Mouse (Mus musculus) lung, postnatal 14 days (tissue): Measurements from ENCODE around the gene Ints3.
A peak's percentile ranks its signal among the peaks of the same experiment; 100 is the strongest.

Source experiments
- DNase-seq: peaks from one replicate; pipeline ENCODE4 v3.0.0; 2021

Ints3 gene

DNA sequence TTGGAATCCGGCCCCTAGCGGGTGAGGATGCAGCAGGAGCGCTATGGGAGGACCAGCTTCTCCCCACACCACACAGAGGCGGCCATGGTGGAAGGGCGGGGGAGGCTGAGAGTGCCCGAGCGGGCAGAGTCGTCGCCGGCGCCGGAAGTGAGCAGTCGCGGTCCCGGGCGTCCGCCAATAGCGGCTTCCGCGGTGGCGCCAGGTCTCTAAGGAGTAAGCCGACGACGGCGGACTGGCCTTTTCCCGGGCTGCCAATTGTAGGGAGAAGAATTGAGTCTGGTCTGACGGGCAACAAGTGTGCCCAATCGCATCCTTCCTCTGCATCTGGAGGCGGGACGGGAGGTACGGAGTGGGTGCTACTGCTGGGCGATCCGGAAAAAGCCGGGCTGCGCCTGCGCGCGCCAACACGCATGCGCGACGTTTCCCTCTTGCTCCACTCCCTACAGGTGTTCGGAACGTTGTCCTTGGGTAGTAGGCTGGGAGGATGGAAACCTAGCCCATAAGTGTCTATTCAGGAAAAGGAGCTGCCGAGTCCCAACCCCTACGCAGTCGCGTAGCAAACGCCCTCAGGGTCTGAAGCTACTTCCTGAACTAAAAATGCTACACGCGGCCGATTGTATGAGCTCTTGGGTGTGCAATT is at the start of gene Ints3:
Ints3 (minus strand) TSS at position 242 of the 640 bp plus-strand sequence.
- peak; percentile 100 for DNase-seq

DNA sequence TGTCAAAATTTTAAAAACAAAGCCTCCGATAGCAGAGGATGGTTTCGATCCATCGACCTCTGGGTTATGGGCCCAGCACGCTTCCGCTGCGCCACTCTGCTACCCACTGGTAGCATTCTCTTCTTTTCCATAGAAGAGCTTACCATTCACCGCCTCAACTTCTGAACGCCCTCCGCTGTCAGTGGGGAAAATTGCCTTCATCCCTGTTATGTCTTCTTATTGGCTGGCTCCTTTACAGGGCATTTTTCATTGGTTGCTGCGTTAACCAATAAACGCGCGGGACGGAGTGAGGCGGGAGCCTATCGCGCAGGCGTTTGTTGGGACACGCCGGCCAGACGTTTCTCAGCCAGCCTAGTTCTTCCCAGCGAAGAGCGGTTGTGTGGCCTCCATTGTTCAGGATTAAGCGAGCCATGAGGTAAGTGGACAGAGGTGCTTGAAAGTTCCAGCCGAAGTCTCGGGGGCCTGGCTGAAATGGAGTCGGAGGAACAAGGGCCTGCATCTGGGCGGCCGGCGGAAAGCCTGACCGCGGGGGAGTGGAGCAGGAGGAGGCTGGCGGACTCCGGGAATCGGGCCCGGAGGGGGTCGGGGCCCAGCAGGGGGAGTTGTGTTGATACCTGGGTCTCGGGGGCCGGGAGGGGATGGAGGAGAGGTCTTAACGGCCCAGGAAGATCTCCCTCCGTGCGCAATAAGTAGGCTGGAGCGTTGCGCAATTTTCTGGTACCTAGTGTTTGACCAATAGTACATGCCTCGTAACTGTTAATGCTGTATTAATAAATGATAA is 42.6 kb upstream of the Ints3 start, which contains the start of gene Ilf2:
Ilf2 (plus strand) TSS at position 296 of the 781 bp plus-strand sequence.
- peak; percentile 96 for DNase-seq

DNA sequence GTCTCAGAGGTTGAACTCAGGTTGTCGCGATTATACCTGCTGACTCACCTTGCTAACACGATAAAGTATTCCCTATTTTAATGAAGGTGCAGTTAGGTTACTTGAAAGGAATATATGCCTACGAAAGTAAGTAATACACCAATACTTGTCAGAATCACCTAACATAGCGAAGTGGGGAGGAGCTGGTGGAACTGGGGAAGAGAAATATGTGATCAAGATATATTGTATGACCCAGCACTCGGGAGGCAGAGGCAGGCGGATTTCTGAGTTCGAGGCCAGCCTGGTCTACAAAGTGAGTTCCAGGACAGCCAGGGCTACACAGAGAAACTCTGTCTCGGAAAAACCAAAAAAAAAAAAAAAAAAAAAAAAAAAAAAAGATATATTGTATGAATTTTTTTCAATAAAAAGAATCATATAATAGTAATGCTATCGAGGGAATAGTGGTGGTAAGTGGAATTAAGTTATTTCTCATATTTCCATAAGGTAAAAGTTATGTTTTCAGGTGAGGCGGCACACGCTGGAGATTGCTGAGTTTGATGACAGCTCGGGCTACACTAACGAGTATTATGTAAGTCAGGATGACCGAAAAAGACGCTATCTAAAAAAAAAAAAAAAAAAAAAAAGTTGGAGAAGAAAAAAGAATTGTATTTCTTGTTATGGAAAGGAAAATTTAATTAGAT is 41.9 kb upstream of the Ints3 start:
- no peak for DNase-seq

DNA sequence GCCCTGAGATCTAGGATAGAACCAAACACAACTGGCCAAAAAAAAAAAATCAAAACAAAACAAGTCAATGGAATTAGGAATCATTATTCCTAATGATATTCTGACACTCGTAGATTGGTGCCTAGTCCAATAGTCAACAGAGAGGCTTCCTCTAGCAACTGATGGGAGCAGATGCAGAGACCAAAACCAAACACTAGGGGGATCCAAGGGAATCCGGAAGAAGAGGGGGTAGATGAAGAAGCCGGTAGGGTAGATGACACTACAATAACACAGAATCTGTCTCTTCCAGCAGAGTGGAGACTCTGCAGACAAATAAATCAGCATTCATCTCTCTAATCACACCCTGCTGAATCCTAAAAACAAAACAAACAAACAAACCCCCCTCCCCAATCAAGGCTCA is 38.8 kb upstream of the Ints3 start:
- DNase-seq = peak; percentile 71

DNA sequence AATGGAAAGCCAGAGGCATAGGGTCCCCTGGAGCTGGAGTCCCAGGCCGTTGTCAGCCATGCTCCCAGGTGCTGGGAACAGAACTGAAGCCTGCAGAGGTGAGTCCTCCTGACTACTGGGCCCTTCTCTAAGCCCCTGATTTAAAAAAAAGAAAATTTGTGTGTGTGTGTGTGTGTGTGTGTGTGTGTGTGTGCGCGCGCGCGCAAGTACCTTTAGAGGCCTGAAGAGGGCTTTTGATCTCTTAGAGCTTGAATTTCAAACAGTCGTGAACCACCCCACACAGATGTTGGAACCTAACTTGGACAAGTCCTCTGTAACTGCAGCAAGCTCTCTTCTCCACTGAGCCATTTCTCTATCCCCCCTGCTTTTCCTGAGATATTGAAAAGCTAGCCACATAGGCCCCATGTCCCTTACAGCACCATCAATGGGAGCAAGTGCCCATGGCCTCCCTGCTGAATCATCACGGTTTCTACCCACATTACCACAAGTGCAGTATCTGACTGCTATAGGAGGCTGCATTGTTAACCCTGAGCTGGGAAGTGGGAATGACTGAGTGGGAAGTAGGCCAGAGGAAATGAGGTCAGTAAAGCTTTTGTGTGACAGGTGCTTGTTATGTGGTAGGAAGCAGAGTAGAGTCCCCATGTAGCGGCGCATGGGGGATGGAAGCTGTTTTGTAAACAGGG is 34.3 kb upstream of the Ints3 start:
- DNase-seq = no peak

DNA sequence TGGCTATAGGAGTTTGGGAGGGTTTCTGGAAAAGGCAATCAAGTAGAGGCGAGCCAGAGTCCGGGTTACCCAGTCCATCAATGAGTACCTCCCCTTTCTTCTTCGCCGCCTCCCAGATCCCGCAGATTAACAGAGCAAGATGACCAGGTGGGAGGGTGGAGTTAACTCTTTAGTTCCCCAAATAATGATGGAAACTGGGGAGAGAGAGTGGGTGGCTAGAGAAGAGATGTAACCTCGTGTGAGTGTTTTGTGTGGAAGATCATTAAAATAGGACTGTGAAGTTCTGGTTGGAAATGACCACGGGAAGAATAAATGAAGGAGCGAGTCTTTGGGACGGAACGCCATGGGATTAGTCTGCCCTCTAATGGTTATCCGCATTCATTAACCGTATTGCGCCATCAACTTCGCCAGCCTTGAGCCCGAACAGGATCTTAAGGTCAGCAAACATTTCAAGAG is 32.9 kb upstream of the Ints3 start:
- DNase-seq = peak; percentile 75

DNA sequence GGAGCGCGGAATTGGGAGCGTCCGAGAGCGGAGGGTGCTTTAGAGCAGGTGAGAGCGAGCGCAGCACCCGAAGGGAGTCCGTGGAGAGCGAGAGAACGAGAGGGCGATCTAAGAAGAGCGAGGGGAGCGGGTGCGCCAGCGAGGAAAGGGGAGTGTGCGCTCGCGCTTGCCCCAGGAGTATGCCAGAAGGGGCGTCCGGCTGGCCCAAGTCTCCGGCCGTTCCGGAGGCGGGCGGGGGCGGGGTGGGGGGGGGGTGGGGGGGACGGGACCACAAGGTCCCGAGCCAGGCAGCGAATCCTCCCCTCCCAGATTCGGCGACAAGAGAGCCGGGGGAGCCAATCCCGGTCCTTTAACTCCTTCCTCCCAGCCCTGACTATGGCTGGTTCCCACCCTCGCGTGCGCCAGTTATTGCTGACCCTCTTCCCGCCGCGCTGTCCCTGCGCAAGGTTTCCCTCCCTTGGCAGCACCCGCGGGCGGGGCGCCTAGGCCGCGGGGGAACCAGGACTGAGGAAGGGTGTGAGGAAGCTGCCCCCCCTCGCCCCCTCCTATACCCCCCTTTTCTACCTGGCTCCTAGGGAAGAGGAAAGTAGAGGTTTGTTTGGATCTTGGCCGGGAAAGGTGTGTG is 32.4 kb upstream of the Ints3 start, which contains the start of gene Npr1:
Npr1 (minus strand) TSS at position 181 of the 625 bp plus-strand sequence.
- DNase-seq = peak; percentile 65

DNA sequence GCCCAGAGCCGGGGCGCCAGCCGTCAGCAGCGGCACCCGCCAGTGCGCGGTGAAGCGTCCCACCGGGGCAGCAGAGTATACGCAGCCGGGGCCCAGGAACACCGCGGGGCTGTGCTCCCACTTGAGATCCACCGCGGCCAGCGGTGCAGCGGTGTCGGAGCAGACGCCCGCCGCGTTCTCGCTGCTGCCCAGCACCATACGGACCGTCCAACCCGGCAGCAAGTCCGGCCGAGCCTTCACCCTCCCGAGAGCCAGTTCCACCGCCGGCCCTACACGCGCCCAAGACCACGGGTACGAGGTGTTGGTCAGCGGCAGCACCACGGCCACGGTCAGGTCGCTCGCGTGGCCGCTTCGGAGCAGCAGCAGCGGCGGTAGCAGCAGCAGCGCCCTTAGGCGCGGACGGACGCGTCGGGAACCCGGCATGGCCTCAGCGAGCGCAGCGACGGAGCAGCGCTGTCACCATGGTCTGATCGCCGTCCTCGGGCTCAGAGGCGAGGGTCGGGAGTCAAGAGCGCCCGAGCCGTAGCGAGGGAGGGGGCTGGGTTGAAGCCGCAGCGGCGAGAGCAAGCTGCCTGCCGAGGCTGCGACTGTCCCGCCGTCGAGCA is 31.8 kb upstream of the Ints3 start:
- peak; percentile 39 for DNase-seq

DNA sequence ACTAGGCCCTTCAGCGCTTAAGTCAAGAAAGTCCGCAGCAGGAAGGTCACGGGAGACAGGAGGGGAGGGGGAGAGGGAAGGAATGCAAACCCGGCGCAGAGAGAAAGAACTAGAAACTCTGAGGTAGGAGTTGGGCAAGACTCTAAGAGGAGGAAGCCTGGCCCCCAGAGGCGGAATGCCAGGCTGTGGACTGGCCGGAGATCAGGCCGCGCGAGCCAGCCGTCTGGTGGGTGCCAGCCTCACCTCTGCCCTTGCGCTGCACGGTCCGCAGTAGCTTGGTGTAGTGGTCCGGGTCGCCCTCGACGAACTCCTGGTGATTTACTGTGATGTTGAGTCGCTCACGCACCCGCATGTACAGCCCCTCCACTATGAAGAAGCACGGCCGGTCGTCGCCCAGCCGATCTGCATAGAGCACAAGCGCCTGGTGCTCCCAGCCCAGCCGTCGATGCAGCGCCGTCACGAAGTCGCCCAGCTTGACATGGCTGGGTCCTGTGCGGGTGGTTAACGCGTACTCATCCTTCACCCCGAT is 31.2 kb upstream of the Ints3 start:
- peak; percentile 67 for DNase-seq

DNA sequence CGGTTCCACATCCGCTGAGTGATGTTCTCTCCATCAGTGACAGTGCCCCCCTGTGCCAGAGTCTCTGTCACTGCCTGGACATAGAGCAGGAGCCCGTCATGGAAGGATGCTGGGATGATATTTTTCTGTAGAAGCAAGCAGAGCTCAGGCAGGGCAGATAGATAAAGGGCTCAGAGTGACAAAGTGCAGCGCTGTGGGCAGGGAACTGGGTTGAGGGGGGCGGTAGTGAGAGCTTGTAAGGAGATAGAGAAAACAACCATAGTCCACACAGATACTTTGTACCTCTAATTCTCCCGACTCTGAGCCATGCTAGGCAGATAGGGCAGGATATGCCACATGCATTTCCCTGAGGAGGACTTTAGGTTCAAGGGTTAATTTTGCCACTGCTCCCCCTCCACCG is 29.2 kb upstream of the Ints3 start:
- no peak for DNase-seq

DNA sequence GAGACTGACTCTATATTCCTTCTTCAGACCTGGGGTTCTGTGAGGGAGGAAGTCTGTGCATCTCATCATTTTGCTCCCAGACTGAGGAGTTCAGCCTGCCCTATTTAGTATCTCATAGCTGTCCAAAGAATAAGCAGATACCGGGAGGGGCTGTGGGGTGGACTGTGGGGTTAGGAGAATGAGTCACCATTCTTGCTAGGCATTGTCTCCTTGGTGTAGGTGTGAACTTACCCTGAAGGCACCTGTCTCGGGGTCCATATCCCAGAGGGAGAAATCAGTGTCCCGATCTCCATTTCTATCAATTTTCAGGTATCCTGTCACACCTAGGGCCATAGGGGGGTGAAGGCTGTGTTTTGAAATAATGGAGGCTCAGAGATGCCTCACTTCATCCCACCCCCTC is 28.5 kb upstream of the Ints3 start:
- DNase-seq = no peak

DNA sequence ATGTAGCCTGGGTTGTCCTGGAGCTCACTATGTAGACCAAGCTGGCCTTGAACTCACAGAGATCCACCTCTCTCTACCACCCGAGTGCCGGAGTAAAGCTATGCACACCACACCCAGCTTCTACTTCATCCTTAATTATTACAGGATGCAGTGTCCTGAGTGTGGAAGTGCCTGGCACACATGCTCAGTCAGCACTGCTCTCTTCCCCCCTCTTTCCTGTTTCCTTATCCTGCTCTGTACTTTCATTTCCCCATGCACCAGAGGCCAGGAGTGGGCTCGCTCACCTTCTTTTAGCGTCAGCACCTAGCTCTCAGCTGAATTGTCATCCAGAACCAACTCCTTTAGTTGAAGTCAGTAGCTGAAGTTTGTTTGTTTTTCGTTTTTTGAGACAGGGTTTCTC is 26.9 kb upstream of the Ints3 start:
- DNase-seq = no peak

DNA sequence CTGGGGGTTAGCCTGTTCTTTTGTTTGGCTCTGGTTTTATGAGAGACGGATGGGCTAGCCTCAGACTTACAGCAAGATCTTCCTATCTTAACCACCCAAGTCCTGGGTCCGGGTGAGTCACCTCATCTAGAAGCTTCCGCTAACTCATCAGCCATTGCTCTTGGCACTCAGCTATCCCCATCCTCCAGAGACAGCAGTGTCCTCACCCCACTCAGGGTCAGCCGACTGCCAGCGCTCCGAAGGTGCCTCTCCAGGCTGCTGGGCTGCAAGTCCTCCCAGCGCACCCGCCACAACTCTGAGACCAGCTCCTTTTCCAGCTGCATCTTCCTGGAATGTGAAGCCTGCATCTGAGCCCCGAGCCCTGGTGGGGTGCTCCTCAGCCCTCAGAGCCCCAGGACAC is 26.3 kb upstream of the Ints3 start:
- no peak for DNase-seq

DNA sequence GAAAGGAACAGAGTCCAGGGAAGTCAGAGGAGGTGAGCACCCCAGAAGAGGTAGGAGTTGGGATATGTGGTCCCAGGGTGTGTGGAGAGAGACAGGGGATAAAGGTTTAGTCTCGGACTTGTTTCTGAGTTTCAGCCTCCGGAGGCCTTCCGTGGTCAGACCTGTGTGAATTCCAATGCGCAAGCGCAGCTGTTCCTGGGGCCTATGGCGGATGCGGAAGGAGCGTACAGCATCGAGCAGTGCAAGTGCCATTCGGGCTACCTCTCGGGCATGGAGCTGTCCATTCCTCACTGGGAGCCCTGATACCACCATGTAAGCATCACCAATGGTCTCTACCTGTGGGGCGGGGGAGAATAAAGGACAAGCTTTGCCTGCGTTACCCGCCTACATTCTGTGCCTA is 21.5 kb upstream of the Ints3 start:
- no peak for DNase-seq

DNA sequence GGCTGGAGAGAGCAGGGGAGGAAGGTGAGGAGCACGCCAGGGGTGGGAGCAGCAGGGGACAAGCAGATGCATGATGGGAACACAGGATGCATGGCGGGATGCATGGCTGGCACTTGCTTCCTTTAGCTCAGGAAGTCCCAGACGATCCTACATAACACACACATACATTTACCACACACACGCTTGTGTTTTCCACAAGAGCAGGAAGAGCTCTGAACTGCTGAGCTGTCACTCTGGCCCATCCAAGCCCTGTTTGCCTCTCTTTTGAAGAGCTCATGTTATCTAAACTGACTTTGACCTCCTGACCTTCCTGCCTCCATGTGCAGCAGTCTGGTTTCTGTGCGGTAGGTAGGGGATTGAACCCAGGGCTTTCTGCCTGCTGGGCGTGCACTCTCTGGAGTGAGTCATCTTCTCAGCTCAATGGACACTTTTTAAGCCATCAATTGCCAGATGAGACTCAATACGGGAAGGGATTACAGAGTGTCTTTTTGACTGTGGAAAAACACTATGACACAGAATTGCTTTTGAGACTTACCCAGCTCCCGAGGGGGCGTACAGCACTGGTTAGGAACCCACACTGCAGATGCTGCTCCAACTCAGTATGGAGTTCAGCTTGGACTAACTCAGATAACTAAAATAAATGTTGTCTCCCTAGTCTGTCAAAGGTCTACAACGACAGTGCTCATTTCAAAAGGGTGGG is 18.1 kb upstream of the Ints3 start:
- no peak for DNase-seq

DNA sequence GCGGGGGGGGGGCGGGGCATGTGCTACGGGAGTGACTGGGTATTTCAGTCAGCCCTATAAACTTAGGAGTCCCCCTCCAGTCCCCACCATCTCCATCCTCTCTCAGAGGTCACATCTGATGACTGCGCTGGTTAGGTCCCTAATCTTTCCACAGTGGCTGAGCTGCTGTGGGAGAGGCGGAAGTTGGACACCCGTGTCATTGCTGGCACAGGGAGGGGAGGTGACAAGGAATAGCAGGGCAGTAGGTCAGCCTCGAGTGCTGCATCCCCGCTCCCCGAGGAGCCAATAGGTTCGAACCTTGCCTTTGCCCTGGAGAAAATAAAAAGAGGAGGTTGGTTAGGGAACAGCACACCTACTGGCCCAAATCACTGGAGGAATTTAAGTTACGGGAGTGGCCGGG is 17.5 kb upstream of the Ints3 start:
- DNase-seq = no peak

DNA sequence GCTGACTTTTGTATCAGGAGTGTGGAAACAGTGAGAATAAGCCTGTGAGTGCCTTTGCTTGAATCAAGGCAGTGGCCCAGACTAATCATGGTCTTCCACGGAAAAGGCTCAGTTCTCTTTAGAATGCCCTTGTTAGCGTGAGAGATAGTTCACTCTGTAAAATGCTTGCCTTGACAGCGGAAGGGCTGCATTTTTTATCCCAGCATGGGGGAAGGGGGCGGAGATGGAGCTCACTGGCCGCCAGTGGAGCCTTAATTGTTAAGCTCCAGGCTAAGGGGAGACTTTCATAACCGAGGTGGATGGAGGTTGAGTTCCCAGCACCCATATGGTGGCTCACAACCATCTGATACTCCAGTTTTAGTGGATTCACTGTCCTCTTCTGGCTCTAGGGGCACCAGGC is 15.2 kb upstream of the Ints3 start:
- DNase-seq = no peak

DNA sequence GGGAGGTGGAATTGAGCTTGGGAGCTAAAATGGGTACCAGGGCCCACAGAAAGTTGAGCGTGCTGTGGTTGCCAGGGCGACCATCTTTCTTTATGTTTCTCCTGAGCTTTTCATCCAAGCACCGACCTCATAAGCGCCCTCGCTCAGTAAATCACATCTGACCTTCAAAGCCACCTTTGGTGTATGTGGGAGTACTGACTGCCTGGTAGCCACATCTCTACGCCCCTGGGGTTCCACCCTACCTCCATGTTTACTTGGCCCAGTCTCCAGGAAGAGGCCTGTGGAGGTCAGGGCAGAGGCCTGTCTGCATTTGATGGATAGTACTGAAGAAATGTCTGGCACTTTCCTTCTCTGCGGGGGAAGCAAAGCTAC is 13.7 kb upstream of the Ints3 start:
- peak; percentile 29 for DNase-seq

DNA sequence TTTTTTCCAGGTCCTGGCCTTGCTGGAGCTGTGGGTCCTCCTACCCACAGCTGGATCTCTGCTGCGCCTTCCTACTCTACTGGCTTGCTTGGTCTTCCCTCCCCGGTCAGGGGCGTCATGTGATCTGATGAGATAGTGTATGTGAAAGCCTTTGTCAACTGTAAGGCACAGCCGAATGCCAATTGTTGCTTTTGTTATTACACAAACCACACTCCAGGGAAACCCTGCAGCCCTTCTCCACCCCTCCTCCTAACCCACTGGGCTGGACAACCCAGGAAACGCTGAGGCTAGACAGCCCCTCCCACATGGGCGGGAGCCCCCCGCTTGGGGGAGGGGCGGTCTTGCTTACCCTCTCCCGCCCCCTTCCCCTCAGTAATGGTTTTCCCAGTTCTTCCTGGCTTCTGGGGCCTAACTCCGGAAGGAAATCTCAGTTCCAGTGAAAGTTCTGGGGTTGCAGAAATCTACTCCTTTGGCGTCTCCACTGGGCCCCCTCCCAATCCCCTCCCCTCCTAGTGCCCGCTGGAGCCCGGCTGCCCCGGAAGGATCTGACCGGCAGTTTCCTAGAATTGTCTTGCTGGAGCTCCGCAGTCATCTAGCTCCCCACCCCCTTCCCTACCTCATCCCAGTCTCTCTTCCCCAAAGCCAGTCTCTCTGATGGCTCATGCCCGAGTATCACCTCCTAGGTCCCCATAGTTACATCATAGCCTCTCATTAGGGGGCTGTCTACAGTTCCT is 13.1 kb upstream of the Ints3 start:
- peak; percentile 90 for DNase-seq

DNA sequence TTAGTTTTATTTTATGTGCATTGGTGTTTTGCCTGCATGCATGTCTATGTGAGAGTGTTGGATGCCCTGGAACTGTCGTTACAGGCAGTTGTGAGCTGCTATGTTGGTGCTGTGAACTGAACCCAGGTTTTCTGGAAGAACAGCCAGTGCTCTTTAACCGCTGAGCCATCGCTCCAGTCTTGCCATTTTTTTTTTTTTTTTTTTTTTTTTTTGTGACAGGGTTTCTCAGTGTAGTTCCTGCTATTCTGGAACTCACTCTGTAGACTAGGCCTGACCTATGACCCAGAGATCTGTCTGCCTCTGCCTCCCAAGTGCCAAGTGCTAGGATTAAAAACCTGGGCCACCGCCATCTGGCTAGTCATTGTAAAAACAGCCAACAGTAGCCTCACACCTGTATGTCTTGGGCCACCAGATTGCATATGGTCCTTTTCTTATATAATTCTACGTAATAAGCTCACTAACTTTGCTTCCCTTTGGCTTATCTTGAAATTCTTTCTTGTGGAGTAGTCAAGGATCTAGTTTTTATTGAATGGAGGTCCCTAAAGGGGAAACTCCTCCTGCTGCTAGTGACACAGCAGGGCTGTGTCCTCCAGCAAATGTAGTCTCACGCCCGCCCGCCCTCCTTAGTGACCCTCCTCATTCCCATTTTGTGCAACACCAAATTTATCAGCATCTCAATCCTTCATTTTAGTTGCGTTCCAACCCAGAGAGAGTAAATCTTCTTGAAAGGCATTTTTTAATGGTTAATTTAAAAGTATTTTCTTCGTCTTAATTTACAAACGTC is 12.2 kb upstream of the Ints3 start:
- DNase-seq = no peak
